9 mouse cellular contexts compared by ENCODE assay signal in genomic region chr14:79321881-79322280, GRCm38 (mm10).
"Had no signal": no experiment of that assay in that cellular context is flagged by ENCODE, and none has a peak within 500 bp of the region (broad histone marks: within the 10 kb centered on the region; RNA-seq: fewer than 3 reads in every experiment).

No protein-coding gene starts in this region.

- H3K4me3 ChIP-seq: lung, embryonic 15.5 days; megakaryocyte, embryonic 14.5 days; midbrain, embryonic 13.5 days; midbrain, embryonic 15.5 days; neural tube, embryonic 12.5 days had no signal

- DNase-seq: lung, adult 2 months; right cerebral cortex, postnatal 14 days; spleen, adult 18-20 months had no signal

- H3K27ac ChIP-seq: lung, embryonic 15.5 days; macrophage; midbrain, embryonic 13.5 days; midbrain, embryonic 15.5 days; neural tube, embryonic 12.5 days had no signal

- H3K9me3 ChIP-seq: lung, embryonic 15.5 days; midbrain, embryonic 13.5 days; midbrain, embryonic 15.5 days; neural tube, embryonic 12.5 days had no signal

- H3K4me1 ChIP-seq: midbrain, embryonic 13.5 days; midbrain, embryonic 15.5 days; neural tube, embryonic 12.5 days had no signal

- H3K36me3 ChIP-seq: lung, embryonic 15.5 days; midbrain, embryonic 13.5 days; midbrain, embryonic 15.5 days; neural tube, embryonic 12.5 days had no signal

- H3K27me3 ChIP-seq: lung, embryonic 15.5 days; megakaryocyte, embryonic 14.5 days; midbrain, embryonic 13.5 days; midbrain, embryonic 15.5 days; neural tube, embryonic 12.5 days had no signal
